Mouse (Mus musculus): ENCODE results near the gene Ehd1. TPM values are rescaled to one million over a fixed set of nuclear protein-coding genes. Genes with fewer than 3 reads are reported as not detected.

Ehd1 gene
- polyA plus RNA-seq (2016; fragmentation: Nextera tagmentation; extraction: Ambion mirVana) = 81.6 and 93.5 TPM in 2 replicates

DNA sequence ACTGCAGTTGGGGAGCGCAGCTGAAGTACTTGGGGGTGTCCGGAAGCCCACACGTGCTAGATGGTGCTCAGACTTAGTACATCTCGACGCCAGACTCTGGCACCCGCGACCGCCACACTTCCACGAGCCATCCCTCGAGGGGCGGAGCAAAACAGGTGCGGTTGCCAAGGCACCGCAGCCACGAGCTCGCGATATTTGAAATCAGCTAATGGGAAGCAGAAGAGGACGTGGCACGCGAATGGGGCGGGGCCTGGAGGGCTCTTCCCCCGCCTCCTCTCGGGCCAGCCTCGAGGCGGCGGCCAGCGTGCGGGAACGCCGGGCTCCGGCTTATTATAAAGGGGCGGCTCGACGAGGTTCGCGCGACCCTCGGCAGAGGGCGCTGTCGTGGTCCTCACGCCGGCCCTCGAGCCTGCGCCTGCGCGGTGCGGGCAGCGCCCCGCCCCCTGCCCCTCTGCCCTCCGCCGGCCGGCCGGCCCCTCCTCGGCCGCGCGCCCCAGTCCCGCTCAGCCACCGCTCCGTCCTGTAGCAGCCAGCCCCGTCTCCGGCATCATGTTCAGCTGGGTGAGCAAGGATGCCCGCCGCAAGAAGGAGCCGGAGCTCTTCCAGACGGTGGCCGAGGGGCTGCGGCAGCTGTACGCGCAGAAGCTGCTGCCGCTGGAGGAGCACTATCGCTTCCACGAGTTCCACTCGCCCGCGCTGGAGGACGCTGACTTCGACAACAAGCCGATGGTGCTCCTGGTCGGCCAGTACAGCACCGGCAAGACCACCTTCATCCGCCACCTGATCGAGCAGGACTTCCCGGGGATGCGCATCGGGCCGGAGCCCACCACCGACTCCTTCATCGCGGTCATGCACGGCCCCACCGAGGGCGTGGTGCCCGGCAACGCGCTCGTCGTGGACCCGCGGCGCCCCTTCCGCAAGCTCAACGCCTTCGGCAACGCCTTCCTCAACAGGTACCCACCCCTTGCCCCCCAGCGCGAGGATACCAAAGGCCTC is at the start of gene Ehd1:
Gene Ehd1, plus strand, starts transcription at position 300 of the 996 bp plus-strand sequence.
- H3K4me3 ChIP-seq = peak within 1 kb of the TSS; percentile 91
- WGBS = under 1% methylated on average over 106 of the region's 106 CpGs
- peaks cover 4% of the 10 kb centered on the region; the same call in 1 of the 2 replicates for H3K27me3 ChIP-seq (ENCODE audit: low read depth, poor library complexity, severe bottlenecking)
- H3K9me3 ChIP-seq (replicated peaks) = no peaks in the 10 kb centered on the region
- H3K4me1 ChIP-seq = peaks cover 48% of the 10 kb centered on the region
- peak; percentile 99 for DNase-seq (ENCODE audit: low spot score)
- peaks cover 28% of the 10 kb centered on the region for H3K36me3 ChIP-seq
- H3K27ac ChIP-seq (replicated peaks) = peak within 1 kb of the TSS; percentile 91

DNA sequence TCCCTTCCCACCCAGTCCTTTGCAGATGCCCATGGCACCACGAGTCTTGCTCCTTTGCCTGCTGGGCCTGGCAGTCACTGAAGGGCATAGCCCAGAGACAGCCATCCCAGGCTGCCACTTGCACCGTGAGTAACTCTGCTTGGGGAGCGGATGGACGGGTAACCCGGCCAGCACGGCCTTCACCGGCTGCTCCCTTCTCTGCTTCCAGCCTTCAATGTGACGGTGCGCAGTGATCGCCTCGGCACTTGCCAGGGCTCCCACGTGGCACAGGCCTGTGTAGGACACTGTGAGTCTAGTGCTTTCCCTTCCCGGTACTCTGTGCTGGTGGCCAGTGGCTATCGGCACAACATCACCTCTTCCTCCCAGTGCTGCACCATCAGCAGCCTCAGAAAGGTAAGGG is 49.8 kb upstream of the Ehd1 start:
- DNase-seq (ENCODE audit: low spot score) = no peak
- Histone ChIP-seq H3K27ac (replicated peaks) (0 out of 2 replicates have a peak overlapping the region, but pooled peaks have one; percentile 9), H3K27me3 (ENCODE audit: low read depth, poor library complexity, severe bottlenecking) (no peaks in the 10 kb centered on the region), H3K9me3 (replicated peaks) (no peaks in the 10 kb centered on the region), H3K4me3 (0 out of 2 replicates have a peak overlapping the region, but pooled peaks have one; percentile 11), H3K36me3 (peaks cover 51% of the 10 kb centered on the region), H3K4me1 (peaks cover 11% of the 10 kb centered on the region)
- WGBS = 89% methylated on average over 14 of the region's 14 CpGs

GRCm38 (mm10) chr19:6227864-6228263 is 48.7 kb upstream of the Ehd1 start:
- DNase-seq (ENCODE audit: low spot score) = no peak
- Histone ChIP-seq H3K27ac (replicated peaks) (0 out of 2 replicates have a peak overlapping the region, but pooled peaks have one; percentile 13), H3K27me3 (ENCODE audit: low read depth, poor library complexity, severe bottlenecking) (no peaks in the 10 kb centered on the region), H3K9me3 (replicated peaks) (no peaks in the 10 kb centered on the region), H3K4me1 (peaks cover 11% of the 10 kb centered on the region), H3K36me3 (peaks cover 60% of the 10 kb centered on the region), H3K4me3 (no peak overlapping the region)
- WGBS = 84% methylated on average over 4 of the region's 4 CpGs

DNA sequence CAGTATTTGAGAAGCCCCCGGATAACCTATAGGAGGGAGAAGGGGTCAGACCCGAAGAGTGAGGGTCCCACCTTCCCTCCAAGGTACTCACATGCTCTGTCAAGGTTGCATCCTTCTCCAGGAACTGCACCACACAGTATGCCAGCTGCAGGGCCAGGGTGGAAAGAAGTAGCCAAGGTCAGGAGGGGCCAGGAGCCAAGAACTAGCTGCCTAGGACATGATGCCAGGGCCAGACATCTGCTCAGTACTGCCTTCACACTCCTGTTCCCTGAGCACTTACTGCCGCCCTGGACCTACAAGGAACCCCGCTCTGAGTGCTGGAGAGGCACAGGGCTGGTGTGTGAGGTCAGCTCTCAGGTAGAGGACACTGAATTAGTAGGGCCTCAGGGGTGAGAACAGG is 46.1 kb upstream of the Ehd1 start:
- Histone ChIP-seq H3K4me1 (peaks cover 28% of the 10 kb centered on the region), H3K36me3 (peaks cover 66% of the 10 kb centered on the region), H3K27ac (replicated peaks) (no peak overlapping the region), H3K9me3 (replicated peaks) (no peaks in the 10 kb centered on the region), H3K4me3 (no peak overlapping the region), H3K27me3 (ENCODE audit: low read depth, poor library complexity, severe bottlenecking) (no peaks in the 10 kb centered on the region)
- no peak for DNase-seq (ENCODE audit: low spot score)
- 87% methylated on average over 4 of the region's 4 CpGs for WGBS

DNA sequence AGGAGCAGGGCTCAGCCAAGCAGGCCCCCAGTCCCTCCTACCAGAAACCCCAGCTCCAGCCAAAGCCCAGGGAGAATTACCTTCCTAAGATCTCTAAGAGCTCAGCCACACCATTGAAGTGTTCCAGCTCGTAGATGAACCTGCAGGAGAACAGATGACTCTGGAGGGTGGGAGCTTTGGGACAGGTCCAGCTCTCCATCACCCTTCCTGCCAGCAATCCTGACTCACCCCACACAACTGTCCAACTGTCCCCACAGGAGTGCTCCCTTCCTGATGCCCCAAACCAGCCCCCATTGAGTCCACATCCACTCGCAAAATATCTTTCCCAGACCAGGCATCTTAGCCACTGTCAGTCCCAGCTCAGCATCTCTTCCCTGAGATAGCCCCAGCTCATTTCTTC is 45.5 kb upstream of the Ehd1 start:
- 86% methylated on average over 2 of the region's 2 CpGs for WGBS
- peaks cover 66% of the 10 kb centered on the region for H3K36me3 ChIP-seq
- H3K9me3 ChIP-seq (replicated peaks) = no peaks in the 10 kb centered on the region
- no peaks in the 10 kb centered on the region for H3K27me3 ChIP-seq (ENCODE audit: low read depth, poor library complexity, severe bottlenecking)
- no peak for DNase-seq (ENCODE audit: low spot score)
- no peak overlapping the region for H3K27ac ChIP-seq (replicated peaks)
- H3K4me3 ChIP-seq = no peak overlapping the region
- peaks cover 27% of the 10 kb centered on the region for H3K4me1 ChIP-seq

GRCm38 (mm10) chr19:6233647-6234046 is 42.9 kb upstream of the Ehd1 start:
- Histone ChIP-seq H3K4me3 (peak overlapping the region; percentile 16; the same call in 1 of the 2 replicates), H3K36me3 (peaks cover 46% of the 10 kb centered on the region), H3K27ac (replicated peaks) (no peak overlapping the region), H3K4me1 (peaks cover 27% of the 10 kb centered on the region), H3K27me3 (ENCODE audit: low read depth, poor library complexity, severe bottlenecking) (no peaks in the 10 kb centered on the region), H3K9me3 (replicated peaks) (no peaks in the 10 kb centered on the region)
- 85% methylated on average over 16 of the region's 16 CpGs for WGBS
- no peak for DNase-seq (ENCODE audit: low spot score)

- Histone ChIP-seq H3K27me3 (ENCODE audit: low read depth, poor library complexity, severe bottlenecking) (no peaks in the 10 kb centered on the region), H3K4me1 (peaks cover 27% of the 10 kb centered on the region), H3K9me3 (replicated peaks) (no peaks in the 10 kb centered on the region), H3K27ac (replicated peaks) (peak overlapping the region; percentile 94), H3K4me3 (peak overlapping the region; percentile 83), H3K36me3 (peaks cover 37% of the 10 kb centered on the region)
- WGBS = 67% methylated on average over 11 of the region's 11 CpGs
- no peak for DNase-seq (ENCODE audit: low spot score)
Measured at GRCm38 (mm10) chr19:6234337-6235083, 42.0 kb upstream of the Ehd1 start.

GRCm38 (mm10) chr19:6235084-6236052 is 41.2 kb upstream of the Ehd1 start, which contains the start of gene Ppp2r5b:
Gene Ppp2r5b, minus strand, starts transcription at chr19:6235872.
- 2% methylated on average over 48 of the region's 48 CpGs for WGBS
- peak within 1 kb of the TSS; percentile 83 for H3K4me3 ChIP-seq
- peak; percentile 91 for DNase-seq (ENCODE audit: low spot score)
- no peaks in the 10 kb centered on the region for H3K27me3 ChIP-seq (ENCODE audit: low read depth, poor library complexity, severe bottlenecking)
- no peaks in the 10 kb centered on the region for H3K9me3 ChIP-seq (replicated peaks)
- peaks cover 29% of the 10 kb centered on the region for H3K36me3 ChIP-seq
- H3K27ac ChIP-seq (replicated peaks) = peak within 1 kb of the TSS; percentile 94
- peaks cover 27% of the 10 kb centered on the region for H3K4me1 ChIP-seq

DNA sequence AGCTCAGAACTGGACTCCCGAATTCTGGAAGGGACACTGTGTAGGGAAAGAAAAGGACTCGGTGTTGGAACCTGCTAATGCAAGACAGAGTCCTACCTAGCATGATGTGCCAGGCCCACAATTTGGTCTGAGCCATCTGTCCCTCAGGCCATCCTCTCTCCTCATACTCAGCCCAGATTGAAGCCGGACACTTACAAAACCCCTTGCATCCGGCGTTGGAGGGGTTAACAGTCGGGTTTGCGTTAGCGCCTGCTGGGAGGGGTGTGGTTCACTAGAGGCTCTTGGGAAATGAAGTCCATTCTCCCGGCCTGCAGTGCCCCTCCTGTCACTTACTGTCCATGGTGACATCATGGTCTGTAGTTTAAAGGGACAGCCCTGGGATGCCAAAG is 40.5 kb upstream of the Ehd1 start:
- Histone ChIP-seq H3K4me3 (peak overlapping the region; percentile 83), H3K27me3 (ENCODE audit: low read depth, poor library complexity, severe bottlenecking) (no peaks in the 10 kb centered on the region), H3K36me3 (peaks cover 22% of the 10 kb centered on the region), H3K27ac (replicated peaks) (peak overlapping the region; percentile 94), H3K4me1 (peaks cover 31% of the 10 kb centered on the region), H3K9me3 (replicated peaks) (no peaks in the 10 kb centered on the region)
- WGBS = under 1% methylated on average over 9 of the region's 9 CpGs
- DNase-seq (ENCODE audit: low spot score) = peak; percentile 90

DNA sequence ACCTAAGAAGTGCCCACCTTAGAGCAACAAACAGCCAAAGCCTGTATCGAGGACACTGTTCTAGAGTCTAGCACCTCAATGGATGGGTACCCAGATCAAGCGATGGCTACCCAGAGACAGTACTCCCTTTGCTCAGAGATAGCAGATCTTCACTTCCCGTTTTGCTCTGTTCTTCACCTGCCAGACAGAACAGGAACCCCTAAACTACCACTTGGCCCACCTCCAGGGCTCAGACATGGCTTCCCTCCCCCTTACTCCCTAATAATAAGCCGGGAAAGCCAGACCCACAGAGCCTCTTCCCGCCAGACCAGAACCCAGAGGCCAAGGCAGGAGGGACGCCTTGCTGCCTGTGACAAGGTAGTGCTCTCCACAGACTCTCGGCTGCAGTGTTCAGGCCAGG is 39.7 kb upstream of the Ehd1 start:
- WGBS = 74% methylated on average over 7 of the region's 7 CpGs

DNA sequence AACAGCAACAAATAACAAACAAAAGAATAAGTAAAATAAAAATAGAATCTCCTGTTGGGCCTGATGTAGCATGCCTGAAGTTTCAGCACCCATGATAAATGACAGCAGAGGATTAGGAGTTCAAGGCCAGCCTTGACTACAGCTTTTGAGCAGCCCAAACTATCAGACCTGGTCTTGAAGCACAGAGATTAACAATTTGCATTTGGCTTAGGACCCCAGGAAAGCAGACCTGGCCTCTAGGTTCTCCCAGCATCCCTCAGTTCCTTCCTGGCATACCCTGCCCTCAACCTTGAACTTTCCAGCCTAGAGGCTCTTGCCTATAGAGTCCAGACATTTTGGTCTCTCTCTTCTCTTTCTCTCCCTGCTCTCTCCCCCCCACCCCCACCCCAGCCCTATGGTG is 37.8 kb upstream of the Ehd1 start:
- Histone ChIP-seq H3K4me1 (peaks cover 49% of the 10 kb centered on the region), H3K9me3 (replicated peaks) (no peaks in the 10 kb centered on the region), H3K4me3 (no peak overlapping the region), H3K27me3 (ENCODE audit: low read depth, poor library complexity, severe bottlenecking) (no peaks in the 10 kb centered on the region), H3K36me3 (no peaks in the 10 kb centered on the region; the same call in 1 of the 2 replicates), H3K27ac (replicated peaks) (no peak overlapping the region)
- DNase-seq (ENCODE audit: low spot score) = no peak

More for the DNA sequence above, 39.7 kb upstream of the Ehd1 start:
- Histone ChIP-seq H3K4me3 (0 out of 2 replicates have a peak overlapping the region, but pooled peaks have one; percentile 83), H3K36me3 (peaks cover 14% of the 10 kb centered on the region), H3K27me3 (ENCODE audit: low read depth, poor library complexity, severe bottlenecking) (no peaks in the 10 kb centered on the region), H3K27ac (replicated peaks) (peak overlapping the region; percentile 94), H3K9me3 (replicated peaks) (no peaks in the 10 kb centered on the region), H3K4me1 (peaks cover 31% of the 10 kb centered on the region)
- no peak for DNase-seq (ENCODE audit: low spot score)
